Mouse (Mus musculus) ES-Bruce4 (cell line): ENCODE data around the gene Tiam1.

Source experiments
- CTCF ChIP-seq: IDR thresholded peaks from one replicate; pipeline ENCODE4 v1.8.1; 2011; ENCODE audit warnings: low read depth, low read length
- EP300 ChIP-seq: IDR thresholded peaks from 2 replicates; pipeline ENCODE4 v1.6.1; 2011; ENCODE audit warnings: low read depth, low read length; ENCODE audit not compliant: insufficient read depth
- POLR2A ChIP-seq: IDR thresholded peaks from one replicate; pipeline ENCODE4 v1.8.1; 2011; ENCODE audit warnings: low read length; ENCODE audit not compliant: insufficient read depth

DNA sequence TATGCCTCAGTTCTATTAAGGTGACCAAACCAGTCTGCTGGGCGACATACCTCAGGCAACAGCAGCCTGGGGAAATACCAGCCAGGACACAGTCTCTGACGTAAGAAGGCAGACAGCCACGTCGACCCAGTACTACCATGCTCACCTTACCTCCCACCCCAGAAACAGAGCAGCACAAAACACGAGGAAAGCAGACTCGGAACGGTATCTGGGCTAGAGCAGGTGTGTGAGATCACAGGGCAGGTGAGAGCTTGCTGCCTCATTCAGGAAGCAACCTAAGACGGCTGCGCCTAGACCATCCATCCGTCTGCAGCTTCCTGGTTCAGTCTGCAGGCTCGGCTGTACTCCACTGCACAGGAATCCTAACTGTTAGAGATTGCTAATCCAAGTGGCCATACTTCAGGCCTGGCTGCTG lies 45.4 kb downstream of the Tiam1 start:
- TF ChIP-seq CTCF = no peak
- no peak for TF ChIP-seq POLR2A
- TF ChIP-seq EP300 = no peak
